Mouse (Mus musculus) cerebellum, adult 8-10 months (tissue): ENCODE data around the gene Ntsr1.

Source experiments
- DNase-seq: peaks from one replicate; pipeline ENCODE4 v3.0.0; 2022

Gene Ntsr1

DNA sequence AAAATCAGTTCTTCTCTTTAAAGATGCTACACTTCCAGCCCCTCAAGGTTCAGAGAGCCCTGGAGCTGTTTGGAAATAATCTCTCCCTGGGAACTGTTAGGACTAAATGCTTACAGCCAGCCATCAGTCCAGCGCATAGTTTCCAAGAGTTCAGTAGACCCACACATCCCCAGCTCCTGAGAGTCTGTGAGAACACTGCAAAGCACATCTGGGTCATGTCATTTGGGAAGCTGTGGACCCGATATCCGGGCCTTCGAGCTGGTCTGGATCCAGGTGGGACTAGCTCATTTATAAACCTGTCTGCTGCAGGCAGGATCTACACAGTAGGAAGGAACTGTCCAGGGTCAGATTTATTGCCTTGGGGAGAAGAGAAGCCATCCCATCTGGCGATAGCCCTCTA is 11.1 kb downstream of the Ntsr1 start:
- DNase-seq = no peak

DNA sequence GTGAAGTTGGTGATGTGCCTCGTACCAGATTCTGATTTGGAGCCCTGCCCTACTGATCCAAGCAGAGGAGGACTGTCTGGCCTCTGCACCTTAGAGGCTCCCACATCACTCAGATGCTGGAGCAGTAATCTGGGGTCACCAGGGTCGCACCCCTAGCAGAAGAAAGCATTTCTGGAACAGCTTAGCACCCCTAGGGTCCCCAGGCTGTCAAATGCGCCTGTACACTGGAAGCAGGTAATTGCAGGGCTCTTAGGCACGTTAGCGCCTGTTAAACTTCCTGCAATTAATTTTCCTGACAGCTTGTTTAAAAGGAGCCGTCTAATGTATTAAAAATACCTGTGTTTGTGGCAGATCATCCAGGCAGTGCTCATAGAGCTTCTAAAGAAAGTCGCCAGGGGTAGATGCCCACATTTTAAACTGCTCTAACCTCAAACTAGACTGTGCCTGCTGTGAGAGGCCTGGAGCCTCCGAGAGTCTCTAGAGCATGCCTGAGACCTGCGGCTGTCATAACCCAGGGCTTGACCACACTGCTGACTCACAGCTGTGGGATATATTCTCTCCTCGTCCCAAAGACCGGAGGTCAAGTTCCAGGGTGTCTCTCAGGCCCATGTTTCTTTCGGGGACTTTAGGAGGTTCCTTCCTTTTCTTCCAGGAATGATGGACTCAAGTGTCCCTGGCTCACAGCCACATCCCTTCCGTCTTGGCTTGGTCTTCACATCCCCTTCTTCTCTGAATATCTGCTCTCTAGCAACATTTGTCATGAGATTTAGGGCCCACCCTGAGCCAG is 12.3 kb downstream of the Ntsr1 start:
- DNase-seq = no peak

DNA sequence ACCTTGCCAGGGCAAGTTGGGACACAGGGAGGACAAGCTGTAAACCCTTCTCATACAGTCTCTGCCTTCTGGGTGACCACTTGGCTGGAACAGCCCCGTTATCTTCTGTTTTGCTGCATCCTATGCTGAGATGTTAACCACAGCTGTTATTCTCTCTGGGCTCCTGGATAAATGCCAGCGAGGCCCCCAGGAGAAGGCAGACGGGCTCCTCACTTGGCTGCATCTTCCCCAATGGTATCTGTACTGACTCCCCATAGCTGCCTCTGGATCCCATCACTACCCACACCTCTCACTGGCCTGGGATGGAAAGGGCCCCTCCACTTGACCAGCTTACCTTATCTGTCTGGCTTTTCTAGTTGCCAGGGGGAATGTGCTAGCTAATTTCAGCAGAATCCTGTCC is 13.2 kb downstream of the Ntsr1 start:
- no peak for DNase-seq

DNA sequence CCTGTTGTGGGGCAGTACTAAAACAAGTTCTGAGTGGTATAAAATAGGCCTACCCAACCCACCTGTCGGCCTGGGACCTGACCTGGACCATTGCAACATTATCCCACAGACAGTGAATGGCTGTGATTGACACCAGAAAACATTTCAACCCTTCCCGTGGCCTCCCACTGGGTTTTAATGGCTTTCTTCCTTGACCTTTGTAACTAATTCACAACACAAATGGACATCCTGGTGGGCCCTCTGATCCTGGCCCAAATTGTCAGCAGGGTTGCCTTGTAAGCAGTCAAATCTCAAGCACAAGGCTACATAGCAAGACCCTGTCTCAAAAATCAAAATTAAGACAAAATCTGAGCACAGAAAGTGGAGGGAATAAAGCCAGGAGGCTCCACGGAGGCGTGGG is 14.1 kb downstream of the Ntsr1 start:
- DNase-seq = no peak

DNA sequence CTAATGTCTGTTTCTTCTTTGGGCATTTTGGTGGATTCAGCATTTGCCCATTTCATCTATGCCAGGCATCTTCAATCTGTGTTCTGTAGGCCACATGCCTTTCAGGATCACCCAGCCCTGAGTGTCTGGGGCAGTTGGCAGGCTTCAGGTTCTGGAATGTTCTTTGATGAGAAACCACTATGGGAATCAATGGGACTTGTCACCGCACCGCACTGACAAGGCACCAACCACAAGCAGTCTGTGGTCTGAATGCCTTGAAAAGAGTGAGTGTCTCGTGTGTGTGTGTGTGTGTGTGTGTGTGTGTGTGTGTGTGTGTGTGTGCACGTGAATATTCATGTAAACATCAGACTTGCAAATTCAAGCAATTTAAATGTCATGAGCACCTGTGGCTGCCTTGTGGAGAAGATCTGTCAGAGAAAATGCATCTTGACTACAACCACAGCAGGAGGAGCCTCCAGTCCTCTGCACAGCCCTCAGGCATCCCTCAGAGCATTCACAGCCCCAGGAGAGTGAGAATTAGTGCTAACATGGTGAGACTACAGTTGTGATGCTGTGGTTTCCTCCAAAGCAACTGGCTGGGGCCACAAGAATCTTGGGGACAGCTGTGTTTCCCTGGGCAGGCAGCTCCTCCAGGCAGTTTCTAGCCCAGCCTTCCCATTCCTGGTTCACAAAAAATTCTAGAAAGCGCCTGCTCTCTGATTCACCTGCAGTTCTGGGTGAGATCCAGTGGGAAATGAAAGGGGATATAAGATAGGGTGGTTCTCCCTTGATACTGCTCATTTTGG is 21.9 kb downstream of the Ntsr1 start:
- DNase-seq = no peak

DNA sequence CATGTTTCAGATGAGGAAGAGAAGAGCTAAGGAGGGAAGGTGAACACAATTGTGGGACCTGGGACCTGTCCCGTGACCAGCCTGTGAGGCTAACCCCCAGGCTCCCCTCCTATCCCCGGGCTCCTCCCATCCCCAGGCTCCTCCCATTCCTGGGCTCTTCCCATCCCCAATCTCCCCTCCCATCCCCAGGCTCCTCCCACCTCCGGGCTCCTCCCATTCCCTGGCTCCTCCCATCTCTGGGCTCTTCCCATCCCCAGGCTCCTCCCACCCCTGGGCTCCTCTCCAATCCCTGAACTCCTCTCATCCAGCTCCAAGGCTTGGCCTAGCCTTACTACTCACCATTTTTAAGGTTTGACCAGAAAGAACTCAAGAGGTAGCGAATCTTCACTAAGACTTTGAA is 23.0 kb downstream of the Ntsr1 start:
- DNase-seq = no peak

DNA sequence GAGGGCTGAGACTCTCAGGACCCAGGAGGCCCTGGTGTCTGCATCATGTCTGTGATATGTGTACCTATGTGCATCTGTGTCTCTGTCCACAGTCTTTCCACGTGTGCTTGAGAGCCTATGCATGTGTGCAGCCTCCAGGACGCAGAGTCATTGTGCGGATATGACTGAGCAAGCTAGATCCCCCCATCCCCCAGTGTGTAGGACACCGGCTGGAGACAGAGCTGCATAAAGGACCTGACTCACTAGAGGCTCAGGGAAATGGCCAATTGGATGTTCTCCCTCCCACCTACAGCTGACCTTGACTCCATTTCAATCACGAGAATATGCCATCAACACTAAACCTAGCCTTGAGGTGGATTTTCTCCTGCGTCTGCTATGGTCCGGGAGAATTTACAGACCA is 27.7 kb downstream of the Ntsr1 start:
- no peak for DNase-seq

DNA sequence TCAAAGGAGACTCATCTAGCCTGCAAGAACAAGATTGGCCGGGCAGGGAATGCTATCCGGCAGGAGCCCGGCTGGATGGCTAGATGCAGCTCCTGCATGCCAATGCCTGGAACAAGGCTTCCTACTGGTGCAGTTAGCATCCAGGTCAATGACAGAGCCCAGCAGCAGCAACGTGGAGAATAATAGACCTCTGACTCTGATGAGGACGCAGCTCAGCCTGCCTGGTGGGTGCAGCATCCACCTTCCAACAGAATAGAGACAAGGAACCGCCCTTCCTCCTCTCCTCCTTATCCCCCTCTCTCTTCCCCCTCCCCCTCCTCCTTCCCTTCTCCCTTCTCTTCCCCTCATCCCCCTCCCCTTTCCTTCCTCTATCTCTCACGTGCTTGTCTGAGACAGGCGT is 28.1 kb downstream of the Ntsr1 start:
- no peak for DNase-seq

DNA sequence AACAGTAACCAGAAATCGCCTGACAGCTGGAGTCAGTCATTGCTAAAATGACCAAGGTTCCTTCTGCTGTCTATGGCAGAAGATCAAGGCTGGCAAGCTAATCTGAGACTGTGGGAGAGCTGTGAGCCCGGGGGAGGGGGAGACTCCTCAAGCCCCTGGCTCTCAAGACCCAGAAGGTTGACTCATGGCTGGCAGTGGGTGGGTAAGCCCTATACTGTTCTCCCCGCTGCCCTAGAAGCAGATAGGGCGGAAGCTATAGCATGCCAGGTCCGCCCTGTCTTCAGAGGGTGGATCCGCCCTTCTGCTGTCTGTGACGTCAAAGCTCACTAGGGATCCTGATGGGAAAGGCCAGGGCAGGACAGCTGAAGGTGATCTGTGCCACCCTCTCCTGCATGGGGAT is 30.4 kb downstream of the Ntsr1 start:
- DNase-seq = no peak

DNA sequence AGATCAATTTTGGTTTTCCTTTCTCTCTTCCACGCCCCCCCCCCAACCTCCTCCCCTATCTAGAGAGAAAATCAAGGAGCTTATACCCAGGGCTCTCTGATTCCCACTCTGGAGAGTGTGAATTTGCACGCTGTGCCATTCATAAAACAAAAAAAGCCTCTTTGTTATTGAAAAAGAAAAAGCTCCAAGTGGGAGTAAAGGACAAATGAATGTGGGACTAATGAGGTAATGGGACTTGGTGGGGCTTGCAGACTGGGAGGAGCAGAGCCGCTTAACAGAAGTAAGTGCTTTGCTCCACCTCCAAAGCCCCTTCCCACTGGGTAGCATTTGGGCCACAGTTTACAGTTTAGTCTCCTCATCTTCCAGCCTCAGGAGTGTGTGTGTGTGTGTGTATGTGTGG is 30.8 kb downstream of the Ntsr1 start:
- no peak for DNase-seq

DNA sequence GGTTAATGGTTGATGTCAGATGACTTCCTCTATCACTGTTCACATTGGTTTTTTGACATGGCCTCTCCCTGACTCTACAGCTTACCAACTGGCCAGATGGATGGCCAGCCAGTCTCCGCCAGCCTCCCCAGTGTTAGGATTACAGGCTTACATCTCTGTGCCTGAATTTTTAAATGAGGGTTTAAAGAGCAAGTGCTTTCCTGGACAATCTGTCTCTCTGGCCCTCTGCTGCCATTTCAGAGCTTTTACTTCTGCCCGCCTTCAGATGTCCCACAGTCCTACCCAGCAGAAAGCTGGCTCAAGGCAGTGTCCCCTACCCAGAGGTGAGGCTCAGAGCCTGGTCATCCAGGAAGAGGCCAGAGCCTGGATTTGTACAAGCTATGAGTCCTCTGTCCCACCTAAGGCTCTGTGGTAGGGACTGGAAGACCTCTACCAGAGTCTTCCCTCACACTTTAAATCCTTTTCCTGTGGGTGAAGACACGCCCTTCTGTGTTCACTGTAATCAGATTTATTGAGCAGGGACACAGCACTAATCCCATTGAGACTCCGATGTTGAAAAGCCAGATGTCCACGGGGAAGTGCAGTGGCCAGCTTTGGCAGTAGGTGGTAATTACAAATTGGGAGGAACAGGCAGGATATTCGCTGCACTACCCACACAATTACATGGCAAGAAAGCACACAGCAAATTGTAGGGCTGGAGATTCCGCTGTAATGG is 32.1 kb downstream of the Ntsr1 start:
- DNase-seq = no peak

DNA sequence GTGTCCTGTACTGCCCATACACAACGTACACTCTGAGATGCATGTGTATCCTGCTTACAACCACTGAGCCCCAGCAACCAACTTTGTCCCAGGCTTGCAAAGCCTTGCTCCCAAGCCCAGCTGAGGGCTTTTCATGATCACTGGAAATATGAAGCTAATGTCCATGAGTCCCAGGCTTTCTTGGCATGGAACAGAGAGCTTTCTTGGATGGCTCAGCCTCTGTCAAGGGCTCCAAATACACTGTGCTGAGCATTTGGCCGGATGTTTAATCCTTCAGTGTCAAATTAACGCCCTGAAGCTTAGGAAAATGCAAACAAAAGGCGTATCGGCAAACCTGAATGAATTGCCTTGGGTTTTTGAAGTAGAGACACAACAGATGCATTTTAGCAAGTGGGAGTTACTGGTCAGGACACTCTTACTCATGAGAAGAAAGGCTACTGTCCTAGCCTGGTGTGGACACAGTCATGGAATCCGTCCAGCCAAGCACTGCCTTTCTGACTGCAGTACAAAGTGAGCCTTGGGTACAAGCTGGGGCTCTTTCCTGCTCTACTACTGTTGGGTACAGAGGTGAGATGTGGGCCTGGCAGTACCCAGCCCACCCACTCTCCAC is 32.7 kb downstream of the Ntsr1 start:
- DNase-seq = no peak

DNA sequence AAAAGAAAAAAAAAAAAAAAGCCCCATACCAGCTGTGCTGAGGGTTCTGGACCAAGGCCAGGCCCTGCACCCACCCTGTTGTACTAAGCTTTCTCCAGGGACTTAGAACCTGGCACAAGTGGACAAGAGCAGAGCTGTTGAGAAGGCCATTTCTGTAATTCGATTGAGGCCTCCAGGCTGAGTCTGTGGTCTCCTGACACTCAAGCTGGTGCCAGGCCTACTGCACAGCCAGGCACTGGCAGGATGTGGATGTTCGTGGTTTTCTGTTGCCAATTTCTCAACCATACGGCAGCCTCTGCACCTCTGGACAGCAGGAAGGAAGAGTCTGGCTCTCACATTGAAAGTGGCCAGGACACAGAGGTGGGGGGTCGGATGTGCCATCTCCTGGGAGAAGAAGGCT is 33.5 kb downstream of the Ntsr1 start:
- no peak for DNase-seq

DNA sequence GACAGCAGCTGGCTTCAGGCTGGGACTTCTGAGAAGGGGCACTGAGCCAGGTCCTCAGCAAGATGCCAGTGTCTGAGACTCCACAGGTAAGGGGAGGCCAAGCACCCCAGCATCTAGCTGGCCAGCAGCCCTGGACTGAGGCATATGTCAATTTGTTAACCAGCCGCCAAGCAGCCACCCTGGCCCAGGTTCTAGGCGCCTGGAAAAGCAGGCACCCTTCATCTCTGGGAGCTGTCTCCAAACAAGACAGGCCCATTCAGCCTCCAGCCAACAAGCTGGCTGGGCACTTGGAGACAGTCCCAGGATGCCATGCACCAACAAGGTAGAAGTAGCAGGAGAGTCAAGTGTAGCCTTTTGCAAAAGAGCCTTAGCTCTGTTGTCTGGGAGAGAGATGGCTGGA is 43.9 kb downstream of the Ntsr1 start:
- no peak for DNase-seq

DNA sequence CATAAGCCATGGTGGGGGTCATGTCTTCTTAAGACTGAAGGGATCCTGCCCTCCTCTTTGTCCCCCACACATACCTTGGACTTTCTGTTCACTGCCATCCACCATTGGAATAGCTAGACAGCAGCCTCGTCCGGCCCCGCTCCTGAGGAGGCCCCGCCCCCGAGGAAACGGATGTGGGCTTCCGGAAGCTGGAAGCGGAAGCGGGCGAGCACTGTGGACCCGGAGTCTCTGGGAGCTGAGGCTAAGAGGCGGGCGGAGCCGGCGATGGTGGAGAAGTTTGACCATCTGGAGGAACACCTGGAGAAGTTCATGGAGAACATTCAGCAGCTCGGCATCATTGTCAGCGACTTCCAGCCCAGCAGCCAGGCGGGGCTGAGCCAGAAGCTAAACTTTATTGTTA is 45.3 kb downstream of the Ntsr1 start:
- DNase-seq = no peak

DNA sequence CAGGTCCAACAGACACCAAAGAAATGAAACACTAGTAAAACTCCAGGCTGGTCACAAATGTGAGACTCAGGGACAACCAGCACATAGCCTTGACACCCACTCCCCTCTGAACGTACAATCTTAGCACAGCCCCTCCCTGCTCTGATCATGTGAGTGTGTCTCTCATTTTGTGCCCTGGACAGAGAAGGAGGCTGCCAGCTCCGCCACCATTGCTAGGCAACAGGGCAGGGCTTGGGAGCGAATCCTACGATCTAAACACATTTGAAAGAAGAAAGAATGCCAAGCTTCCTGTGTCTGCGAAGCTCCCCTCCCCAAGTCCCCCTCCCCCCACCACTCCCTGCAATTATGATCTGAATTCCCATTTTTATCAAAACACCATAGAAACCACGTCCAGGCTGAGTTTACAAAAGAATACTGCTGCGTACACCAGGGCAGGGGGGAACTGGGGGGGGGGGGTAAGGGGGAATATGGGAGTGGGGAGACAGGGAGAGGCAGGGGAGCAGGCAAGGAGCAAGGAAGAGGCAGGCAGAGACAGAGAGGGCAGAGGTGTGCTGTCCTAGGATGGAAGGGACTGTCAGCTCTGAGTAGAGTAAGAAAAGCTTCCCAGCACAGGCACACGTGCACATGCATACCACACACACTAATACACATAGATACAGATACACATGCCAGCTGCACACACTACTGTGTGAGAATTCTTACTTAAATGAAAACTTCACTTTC is 47.8 kb downstream of the Ntsr1 start:
- DNase-seq = no peak

DNA sequence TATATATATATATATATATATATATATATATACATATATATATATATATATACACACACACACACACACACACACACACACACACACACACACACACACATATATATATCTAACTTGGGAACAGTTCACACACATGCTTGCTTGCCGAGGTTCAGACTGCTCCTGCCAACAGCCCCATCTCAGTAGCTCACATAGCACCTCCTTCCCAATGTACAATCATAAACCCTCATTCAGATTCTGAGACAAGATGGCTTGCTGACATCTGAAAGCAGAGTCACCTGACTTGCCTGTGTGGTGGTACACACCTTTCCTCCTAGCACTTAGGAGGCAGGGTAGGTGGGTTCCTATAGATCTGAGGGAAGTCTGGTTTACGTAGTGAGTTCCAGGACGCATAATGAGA is 52.6 kb downstream of the Ntsr1 start:
- DNase-seq = no peak

DNA sequence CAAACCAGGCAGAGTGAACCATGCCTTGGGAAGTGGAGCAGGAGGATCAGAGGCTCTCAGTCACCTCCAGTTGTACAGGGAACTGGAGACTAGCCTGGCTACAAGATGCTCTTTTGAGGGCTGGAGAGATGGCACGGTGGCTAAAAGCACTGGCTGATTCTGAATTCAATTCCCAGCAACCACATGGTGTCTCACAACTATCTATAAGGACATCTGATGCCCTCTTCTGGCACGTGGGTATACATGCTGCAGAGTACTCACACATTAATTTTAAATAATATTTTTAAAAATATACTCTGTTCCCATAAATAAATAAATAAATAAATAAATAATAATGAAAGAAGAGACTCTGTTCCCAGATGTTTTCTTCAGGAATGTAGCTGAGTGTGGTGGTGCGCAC is 55.4 kb downstream of the Ntsr1 start:
- DNase-seq = no peak

DNA sequence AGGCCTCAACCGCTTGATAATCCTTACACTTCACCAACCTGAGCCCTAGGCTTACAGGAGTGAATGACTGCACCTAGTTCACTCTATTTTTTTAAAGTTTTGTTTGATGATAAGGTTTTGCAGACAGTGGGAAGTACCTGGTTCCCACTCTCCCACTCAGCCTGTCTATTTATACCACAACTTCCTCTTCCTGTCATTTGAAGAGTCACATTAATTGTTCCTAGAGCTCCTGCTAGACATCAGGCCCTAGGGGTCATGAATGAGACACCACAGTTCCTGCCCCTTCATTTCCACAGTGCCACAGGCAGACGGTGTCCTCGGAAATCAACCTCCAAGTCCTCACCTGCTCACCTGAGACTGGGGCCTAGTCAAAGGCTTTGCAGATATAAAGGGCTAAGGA is 56.7 kb downstream of the Ntsr1 start:
- DNase-seq = no peak

DNA sequence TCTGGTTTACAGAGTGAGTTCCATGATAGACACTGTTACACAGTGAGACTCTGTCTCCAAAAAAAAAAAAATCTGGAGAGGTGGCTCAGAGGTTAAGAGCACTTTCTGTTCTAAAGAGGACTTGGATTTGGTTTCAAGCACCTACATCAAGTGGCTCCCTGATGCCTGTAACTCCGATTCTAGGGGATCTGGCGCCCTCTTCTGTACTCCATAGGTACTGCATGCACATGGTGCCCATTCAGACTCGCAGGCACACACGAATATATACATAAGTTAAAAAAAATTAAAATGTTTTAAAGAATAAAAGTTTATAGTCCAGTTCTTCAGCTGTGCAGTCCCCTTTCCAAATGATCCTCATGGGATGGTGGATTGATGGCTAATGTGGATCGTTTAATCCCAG is 60.5 kb downstream of the Ntsr1 start:
- DNase-seq = no peak

DNA sequence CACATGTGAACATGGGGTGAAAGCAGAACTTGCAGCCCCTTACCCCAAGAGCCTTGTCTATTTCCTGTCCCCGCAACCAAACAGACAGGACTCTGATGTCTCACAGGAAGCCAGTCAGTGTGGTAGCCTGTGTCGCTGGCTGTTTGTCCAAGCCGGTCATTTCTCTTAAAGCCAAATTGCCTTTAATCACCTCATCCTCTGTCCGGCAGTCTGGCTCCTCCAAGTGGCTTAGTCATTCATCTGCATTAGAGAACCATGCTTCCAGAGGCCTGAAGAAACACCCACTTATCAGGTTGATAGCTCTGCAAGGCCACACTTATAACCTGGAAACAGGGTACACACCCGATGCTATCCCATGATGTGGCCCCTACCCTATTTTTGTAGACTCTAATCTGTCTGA is 62.4 kb downstream of the Ntsr1 start:
- no peak for DNase-seq

DNA sequence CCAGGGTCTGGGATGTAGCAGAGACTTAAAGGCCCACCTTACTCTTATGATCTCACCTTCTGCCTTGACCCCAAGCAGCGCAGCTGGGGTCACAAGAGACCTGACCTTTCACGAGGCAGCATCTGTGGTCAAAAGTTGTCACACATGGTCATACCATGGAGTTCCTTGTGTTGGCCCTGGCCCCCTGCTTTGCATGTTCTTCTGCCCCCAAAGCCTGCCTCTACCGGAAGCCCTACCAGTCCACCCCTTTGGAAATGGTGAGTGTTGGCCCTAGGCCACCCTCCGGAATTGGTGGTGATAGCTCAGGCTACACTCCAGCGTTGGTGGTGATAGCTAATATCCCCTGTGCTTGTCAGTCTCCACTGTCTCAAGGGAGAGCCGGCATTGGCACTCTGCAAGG is 63.5 kb downstream of the Ntsr1 start:
- no peak for DNase-seq

DNA sequence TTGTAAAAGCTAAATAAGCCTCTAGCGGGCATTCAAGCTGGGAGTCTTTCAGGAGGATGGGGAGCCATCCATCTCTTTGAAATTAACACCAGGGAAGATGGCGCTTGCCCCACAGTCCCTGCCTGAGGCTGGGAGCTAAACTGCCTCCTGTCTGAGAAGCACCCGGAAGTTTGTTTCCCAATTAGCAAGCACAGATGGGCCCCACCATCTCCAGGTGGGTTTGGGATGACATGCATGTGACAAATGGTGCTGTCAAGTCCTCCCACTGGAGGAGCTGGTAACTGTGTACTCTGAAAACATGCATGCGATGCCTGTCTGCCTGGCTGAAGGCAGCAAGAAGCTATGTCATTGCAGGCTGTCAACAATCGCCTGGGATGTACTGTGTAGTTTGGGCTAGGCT is 64.1 kb downstream of the Ntsr1 start:
- DNase-seq = no peak
